Mouse (Mus musculus) right cerebral cortex, adult 18-20 months (tissue): Measurements from ENCODE around the gene Gm37419.

Source experiments
- DNase-seq: peaks from one replicate; pipeline ENCODE4 v3.0.0; 2022; ENCODE audit warnings: mixed read lengths

Gm37419 gene

GRCm38 (mm10) chr16:23988466-23989208, at the start of gene Gm37419, which contains the start of gene Bcl6:
Gm37419 (plus strand) TSS chr16:23988482.
Bcl6 (minus strand) TSS chr16:23988852.
- peak; percentile 81 for DNase-seq

GRCm38 (mm10) chr16:23944801-23945200, 43.5 kb upstream of the Gm37419 start:
- DNase-seq = no peak

- DNase-seq = no peak
These were observed 40.6 kb upstream of the Gm37419 start for GRCm38 (mm10) chr16:23947654-23948053.

- no peak for DNase-seq
These were observed 36.1 kb upstream of the Gm37419 start for GRCm38 (mm10) chr16:23952101-23952727.

GRCm38 (mm10) chr16:23953189-23953958, 34.9 kb upstream of the Gm37419 start:
- DNase-seq = no peak

GRCm38 (mm10) chr16:23953959-23954260, 34.4 kb upstream of the Gm37419 start:
- DNase-seq = no peak

- no peak for DNase-seq
These were observed 29.3 kb upstream of the Gm37419 start for GRCm38 (mm10) chr16:23958938-23959337.

- DNase-seq = no peak
These were observed 25.9 kb upstream of the Gm37419 start for GRCm38 (mm10) chr16:23962401-23962800.

- DNase-seq = no peak
These were observed 24.2 kb upstream of the Gm37419 start for GRCm38 (mm10) chr16:23963896-23964668.

- no peak for DNase-seq
These were observed 23.4 kb upstream of the Gm37419 start for GRCm38 (mm10) chr16:23964706-23965367.

- no peak for DNase-seq
These were observed 22.2 kb upstream of the Gm37419 start for GRCm38 (mm10) chr16:23966066-23966465.

- no peak for DNase-seq
These were observed 21.0 kb upstream of the Gm37419 start for GRCm38 (mm10) chr16:23967301-23967700.

GRCm38 (mm10) chr16:23968888-23969287, 19.4 kb upstream of the Gm37419 start:
- DNase-seq = no peak

GRCm38 (mm10) chr16:23969919-23970318, 18.4 kb upstream of the Gm37419 start:
- no peak for DNase-seq

GRCm38 (mm10) chr16:23972126-23972740, 16.0 kb upstream of the Gm37419 start:
- no peak for DNase-seq

- DNase-seq = no peak
These were observed 15.4 kb upstream of the Gm37419 start for GRCm38 (mm10) chr16:23972901-23973300.

- DNase-seq = no peak
These were observed 14.5 kb upstream of the Gm37419 start for GRCm38 (mm10) chr16:23973635-23974367.

- DNase-seq = no peak
These were observed 12.1 kb upstream of the Gm37419 start for GRCm38 (mm10) chr16:23976196-23976595.

- no peak for DNase-seq
These were observed 10.6 kb upstream of the Gm37419 start for GRCm38 (mm10) chr16:23977732-23978131.

- DNase-seq = no peak
These were observed 9.8 kb upstream of the Gm37419 start for GRCm38 (mm10) chr16:23978495-23978894.

- DNase-seq = no peak
These were observed 8.8 kb upstream of the Gm37419 start for GRCm38 (mm10) chr16:23979446-23979845.
